In the genomic region with DNA sequence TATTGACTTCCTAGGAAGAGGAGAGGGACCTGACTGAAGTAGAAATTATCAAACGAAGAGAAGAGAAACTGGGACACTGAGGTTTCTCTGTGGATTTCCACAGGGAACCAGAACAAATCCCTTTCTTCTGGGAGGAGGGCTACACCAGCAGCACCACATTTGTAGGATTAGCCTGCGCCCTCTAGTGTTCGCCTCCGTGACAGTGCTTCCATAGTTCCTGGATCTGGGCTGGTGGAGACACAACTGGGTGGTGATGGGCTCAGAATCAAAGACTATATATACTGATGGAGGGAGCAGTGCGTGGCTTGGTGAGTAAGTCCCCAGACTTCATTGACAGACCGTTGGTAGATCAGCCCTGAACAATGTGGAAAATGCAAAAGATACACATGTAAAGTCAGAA, we compare ENCODE assay signal across 9 mouse cellular contexts.
DNase-seq lines count a peak whose midpoint lies in the region; ATAC-seq and TF ChIP-seq lines count a peak whose summit lies in the region.
"Had no signal": no experiment of that assay in that cellular context is flagged by ENCODE, and none has a peak within 500 bp of the region (broad histone marks: within the 10 kb centered on the region; RNA-seq: fewer than 3 reads in every experiment).

No protein-coding gene starts in this region.

- TF ChIP-seq CTCF in hindbrain, postnatal 0 days (IDR thresholded peaks at IDR 0.05; ENCODE audit: low read depth): peak; percentile 82
- peak; percentile 77 for TF ChIP-seq CTCF in midbrain, postnatal 0 days (IDR thresholded peaks at IDR 0.05)
- peak; percentile 68; the same call in 1 of the 2 replicates for TF ChIP-seq CTCF in testis, adult 2 months (IDR thresholded peaks at IDR 0.05; ENCODE audit: control insufficient read depth, insufficient read depth, insufficient replicate concordance, low read depth, low read length)

- H3K4me1 ChIP-seq in heart, embryonic 12.5 days (replicated peaks): no peaks in the 10 kb centered on the region
- no peaks in the 10 kb centered on the region for H3K4me1 ChIP-seq in hindbrain, postnatal 0 days (ENCODE audit: insufficient read depth, low read length)
- H3K4me1 ChIP-seq in midbrain, postnatal 0 days (ENCODE audit: insufficient read depth, low read length): no peaks in the 10 kb centered on the region
- no peaks in the 10 kb centered on the region for H3K4me1 ChIP-seq in testis, adult 2 months (ENCODE audit: control insufficient read depth, insufficient read depth, low read length)

- H3K36me3 ChIP-seq in heart, embryonic 12.5 days: no peaks in the 10 kb centered on the region
- no peaks in the 10 kb centered on the region for H3K36me3 ChIP-seq in hindbrain, postnatal 0 days (ENCODE audit: insufficient read depth, low read length)
- no peaks in the 10 kb centered on the region for H3K36me3 ChIP-seq in midbrain, postnatal 0 days (ENCODE audit: insufficient read depth, low read length)
- no peaks in the 10 kb centered on the region for H3K36me3 ChIP-seq in testis, adult 2 months (ENCODE audit: control insufficient read depth, insufficient read depth, low read length)
- H3K36me3 ChIP-seq: limb, embryonic 15.5 days had no signal

- no peak for ATAC-seq in heart, embryonic 12.5 days (ENCODE audit: insufficient number of reproducible peaks, low FRiP score)
- peak; percentile 75 for ATAC-seq in hindbrain, postnatal 0 days
- ATAC-seq in midbrain, postnatal 0 days (ENCODE audit: low FRiP score): no peak

- no peak overlapping the region for H3K4me2 ChIP-seq in heart, embryonic 12.5 days
- no peak overlapping the region for H3K4me2 ChIP-seq in hindbrain, postnatal 0 days (ENCODE audit: low read depth, low read length)
- no peak overlapping the region for H3K4me2 ChIP-seq in midbrain, postnatal 0 days (ENCODE audit: low read depth, low read length, poor library complexity, severe bottlenecking)
- H3K4me2 ChIP-seq: limb, embryonic 15.5 days had no signal

- TF ChIP-seq POLR2A in testis, adult 2 months (IDR thresholded peaks at IDR 0.05; ENCODE audit: control insufficient read depth, low read depth, low read length): no peak

- H3K9ac ChIP-seq in heart, embryonic 12.5 days: no peak overlapping the region
- H3K9ac ChIP-seq in hindbrain, postnatal 0 days (replicated peaks; ENCODE audit: low read length): no peak overlapping the region
- no peak overlapping the region for H3K9ac ChIP-seq in midbrain, postnatal 0 days (replicated peaks; ENCODE audit: low read length, poor library complexity, severe bottlenecking)
- H3K9ac ChIP-seq: limb, embryonic 15.5 days had no signal

- intact Hi-C loops in left cerebral cortex, postnatal 10 days (cut with DNase I): loop anchor here (5.0 to 10.0 kb wide), 2 partner anchors 190 to 257 kb away; no protein-coding TSS in a partner anchor

- H3K27me3 ChIP-seq in heart, embryonic 12.5 days (replicated peaks): no peaks in the 10 kb centered on the region
- H3K27me3 ChIP-seq in hindbrain, postnatal 0 days (ENCODE audit: insufficient read depth, low read length): no peaks in the 10 kb centered on the region
- H3K27me3 ChIP-seq in midbrain, postnatal 0 days (ENCODE audit: insufficient read depth, low read length): no peaks in the 10 kb centered on the region
- no peaks in the 10 kb centered on the region for H3K27me3 ChIP-seq in testis, adult 2 months (ENCODE audit: control insufficient read depth, insufficient read depth, low read length)
- H3K27me3 ChIP-seq: limb, embryonic 15.5 days had no signal

- no peak overlapping the region for H3K27ac ChIP-seq in heart, embryonic 12.5 days (ENCODE audit: poor library complexity, severe bottlenecking)
- no peak overlapping the region for H3K27ac ChIP-seq in hindbrain, postnatal 0 days
- no peak overlapping the region for H3K27ac ChIP-seq in midbrain, postnatal 0 days (ENCODE audit: low read depth, low read length)
- H3K27ac ChIP-seq in testis, adult 2 months (ENCODE audit: control insufficient read depth, insufficient read depth, low read depth, low read length): no peak overlapping the region
- H3K27ac ChIP-seq: limb, embryonic 15.5 days had no signal

- H3K9me3 ChIP-seq in heart, embryonic 12.5 days (replicated peaks): no peaks in the 10 kb centered on the region
- H3K9me3 ChIP-seq in hindbrain, postnatal 0 days (ENCODE audit: low read length): no peaks in the 10 kb centered on the region
- no peaks in the 10 kb centered on the region for H3K9me3 ChIP-seq in midbrain, postnatal 0 days (ENCODE audit: low read length)
- H3K9me3 ChIP-seq: limb, embryonic 15.5 days had no signal

- DNase-seq in heart, adult 11 months: peak; percentile 95
- DNase-seq in cerebellum, adult 9-10 months: peak; percentile 83
- DNase-seq in frontal cortex, postnatal 10 days (ENCODE audit: low spot score in 2 of 2): peak; percentile 22 to 58
- DNase-seq in hindbrain, postnatal 0 days (ENCODE audit: low spot score): peak; percentile 79
- peak; percentile 51 to 76 for DNase-seq in left cerebral cortex, postnatal 10 days (ENCODE audit: extremely low spot score in 1 of 2, low spot score in 2 of 2)
- DNase-seq in midbrain, postnatal 0 days (ENCODE audit: low spot score): peak; percentile 71

- WGBS in heart, embryonic 12.5 days: 17% methylated on average over 6 of the region's 6 CpGs
- 27% methylated on average over 6 of the region's 6 CpGs for WGBS in hindbrain, postnatal 0 days
- WGBS in midbrain, postnatal 0 days: 38% methylated on average over 6 of the region's 6 CpGs

- H3K4me3 ChIP-seq in heart, embryonic 12.5 days: no peak overlapping the region
- H3K4me3 ChIP-seq in hindbrain, postnatal 0 days (ENCODE audit: low read length): no peak overlapping the region
- no peak overlapping the region for H3K4me3 ChIP-seq in midbrain, postnatal 0 days (ENCODE audit: low read depth, low read length)
- no peak overlapping the region for H3K4me3 ChIP-seq in testis, adult 2 months (ENCODE audit: control insufficient read depth, low read depth, low read length)
- H3K4me3 ChIP-seq: limb, embryonic 15.5 days had no signal

Comparison
In these comparisons a context has a peak if more than half of its experiments do, and no peak if none do; other contexts are left out.
1. DNase-seq: peak in every context shown above with its lines; median percentile 95 in heart, adult 11 months; 83 in cerebellum, adult 9-10 months; 79 in hindbrain, postnatal 0 days; 71 in midbrain, postnatal 0 days; 64 in left cerebral cortex, postnatal 10 days; 40 in frontal cortex, postnatal 10 days.